Mouse (Mus musculus) megakaryocyte, embryonic 14.5 days (primary cell): ENCODE measurements around the gene Arl6.

ENCODE experiments used
- FLI1 ChIP-seq: IDR thresholded peaks from 2 replicates; pipeline ENCODE4 v1.6.1; 2012; ENCODE audit warnings: low read length, inconsistent platforms, mixed read lengths
- GATA1 ChIP-seq: IDR thresholded peaks from 3 replicates; pipeline ENCODE4 v1.6.1; 2012; ENCODE audit warnings: mixed read lengths, low read length, inconsistent platforms, borderline replicate concordance

GRCm38 (mm10) chr16:59573961-59574360 lies 65.2 kb downstream of the Arl6 start:
- TF ChIP-seq GATA1 (no peak), FLI1 (no peak)
